Comparison of ENCODE assay signal across 11 mouse cellular contexts in genomic region chr5:34955630-34956029, GRCm38 (mm10). TPM values are rescaled to one million over a fixed set of nuclear protein-coding genes. Genes with fewer than 3 reads are reported as not detected.
DNase-seq lines count a peak whose midpoint lies in the region; ATAC-seq and TF ChIP-seq lines count a peak whose summit lies in the region.
"Had no signal": no experiment of that assay in that cellular context is flagged by ENCODE, and none has a peak within 500 bp of the region (broad histone marks: within the 10 kb centered on the region; RNA-seq: fewer than 3 reads in every experiment).

No protein-coding gene starts in this region.

- no peaks in the 10 kb centered on the region for H3K79me2 ChIP-seq in heart, adult 2 months (replicated peaks; ENCODE audit: control insufficient read depth, insufficient read depth, low read length)

- peak; percentile 54 for ATAC-seq in granulocyte monocyte progenitor cell, adult 5-6 weeks (replicated peaks; ENCODE audit: poor library complexity, severe bottlenecking)
- ATAC-seq: intestine, embryonic 16.5 days had no signal

- no peak for TF ChIP-seq CTCF in heart, adult 2 months (IDR thresholded peaks at IDR 0.05)

- intact Hi-C loops in heart, adult 2 months (cut with DNase I), result loop anchor here (2.0 kb wide), 1 partner anchor 39 kb away; no protein-coding TSS in a partner anchor
- intact Hi-C loops in heart, postnatal 25 days (cut with DNase I), result no loop called here

- no peak overlapping the region for H3K4me3 ChIP-seq in heart, adult 2 months
- H3K4me3 ChIP-seq: limb, embryonic 15.5 days; neural tube, embryonic 12.5 days had no signal

- H3K4me1 ChIP-seq in heart, adult 2 months (ENCODE audit: control insufficient read depth, insufficient read depth, low read length), result peaks cover 33% of the 10 kb centered on the region

- peak overlapping the region; percentile 52; the same call in 1 of the 2 replicates for H3K27ac ChIP-seq in heart, adult 2 months
- H3K27ac ChIP-seq: limb, embryonic 15.5 days; neural tube, embryonic 12.5 days had no signal

- 17% methylated on average over 5 of the region's 5 CpGs for WGBS in heart, adult 2 months

- TF ChIP-seq POLR2A in heart, adult 2 months (IDR thresholded peaks at IDR 0.05; ENCODE audit: insufficient read depth, low read depth, low read length), result no peak

- no peak for DNase-seq in heart, adult 2 months
- DNase-seq in heart, postnatal 25 days (ENCODE audit: low spot score), result no peak
- peak; percentile 62 for DNase-seq in ovary, adult 18-20 months (ENCODE audit: low spot score)
- DNase-seq in ovary, postnatal 10 days (ENCODE audit: low spot score), result no peak
- DNase-seq in lung, postnatal 4 days, result peak; percentile 41 to 60
- no peak for DNase-seq in thymus, postnatal 0 days (ENCODE audit: low spot score)
- DNase-seq in layer of hippocampus, postnatal 36 days, result no peak

- no peak overlapping the region for H3K9ac ChIP-seq in heart, adult 2 months (ENCODE audit: low read depth, low read length)
- H3K9ac ChIP-seq: limb, embryonic 15.5 days; neural tube, embryonic 12.5 days had no signal

- no peak for TF ChIP-seq EP300 in heart, adult 2 months (IDR thresholded peaks at IDR 0.05; ENCODE audit: insufficient read depth, low read depth, low read length)

- no peaks in the 10 kb centered on the region for H3K27me3 ChIP-seq in heart, adult 2 months (ENCODE audit: control insufficient read depth, insufficient read depth, low read length)
- H3K27me3 ChIP-seq: limb, embryonic 15.5 days; neural tube, embryonic 12.5 days had no signal

- H3K36me3 ChIP-seq in heart, adult 2 months (ENCODE audit: control insufficient read depth, insufficient read depth, low read length), result no peaks in the 10 kb centered on the region

RNA-seq across cellular contexts. Expression of gene Rgs12, which starts 6.4 kb away (rescaled TPM):
- total RNA-seq in heart, adult 2 months (2021), result 10 to 100 TPM; 13.1 to 16.5 TPM
- polyA plus RNA-seq in heart, adult 2 months (2012; rRNA removed), result 26.2 and 27.7 TPM in 2 replicates
- 10 to 100 TPM; 16.0 to 16.2 TPM for total RNA-seq in heart, postnatal 25 days (2021)
- total RNA-seq in granulocyte monocyte progenitor cell, adult 5-6 weeks (2014; fragmentation: Nextera tagmentation), result 19.6 and 20.9 TPM in 2 replicates
- 11.9 and 16.0 TPM in 2 replicates for total RNA-seq in granulocyte monocyte progenitor cell, adult 5-6 weeks (2017)
- polyA plus RNA-seq in thymus, postnatal 0 days (2015; fragmentation: Nextera tagmentation; extraction: Ambion mirVana), result 19.2 and 25.0 TPM in 2 replicates
- total RNA-seq in layer of hippocampus, postnatal 36 days (2021), result 10 to 100 TPM; 42.4 to 47.1 TPM

RNA-seq across cellular contexts. Expression of gene Msantd1, which starts 47.8 kb away (rescaled TPM):
- total RNA-seq in heart, adult 2 months (2021), result under 1 TPM in 1 of 2 experiments, not detected in 1; 0.66 TPM
- polyA plus RNA-seq in heart, adult 2 months (2012; rRNA removed), result 0.96 and 1.0 TPM in 2 replicates
- total RNA-seq in heart, postnatal 25 days (2021), result under 1 TPM; 0.52 to 0.61 TPM
- total RNA-seq in granulocyte monocyte progenitor cell, adult 5-6 weeks (2014; fragmentation: Nextera tagmentation), result 0.96 and 1.6 TPM in 2 replicates
- total RNA-seq in granulocyte monocyte progenitor cell, adult 5-6 weeks (2017), result 0.30 TPM in 1 of 2 replicates, not detected in the other
- polyA plus RNA-seq in thymus, postnatal 0 days (2015; fragmentation: Nextera tagmentation; extraction: Ambion mirVana), result 0.59 and 0.73 TPM in 2 replicates
- 1 to 10 TPM; 5.6 to 8.0 TPM for total RNA-seq in layer of hippocampus, postnatal 36 days (2021)

Comparison
In these comparisons a context has a peak if more than half of its experiments do, and no peak if none do; other contexts are left out.
1. DNase-seq: peak in ovary, adult 18-20 months (single experiment) and lung, postnatal 4 days (2 of 2); none in heart, adult 2 months (0 of 2), heart, postnatal 25 days (single experiment), ovary, postnatal 10 days (single experiment), thymus, postnatal 0 days (single experiment) and layer of hippocampus, postnatal 36 days (0 of 2).